In the genomic region with DNA sequence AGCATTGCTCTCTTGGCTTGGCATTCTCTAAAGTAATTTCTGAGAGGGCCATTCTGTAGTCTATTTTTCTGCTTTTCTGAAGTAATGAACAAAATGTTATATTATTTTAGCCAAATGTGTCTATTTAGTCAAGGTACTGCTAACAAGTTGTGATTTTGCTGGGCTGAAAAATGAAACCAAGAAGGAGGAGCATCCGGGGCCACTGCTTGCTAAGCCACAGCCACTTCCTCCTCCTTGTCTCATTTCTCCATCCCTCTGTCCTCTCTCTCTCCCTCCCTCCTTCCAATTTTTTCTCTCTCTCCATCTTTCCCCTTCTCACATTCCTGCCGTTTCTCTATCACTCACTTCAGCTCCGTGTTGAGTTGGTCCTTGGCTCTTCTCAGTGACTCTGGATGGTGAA, we compare ENCODE assay signal across 9 mouse cellular contexts.
"Had no signal": no experiment of that assay in that cellular context is flagged by ENCODE, and none has a peak within 500 bp of the region (broad histone marks: within the 10 kb centered on the region; RNA-seq: fewer than 3 reads in every experiment).

No protein-coding gene starts in this region.

- DNase-seq: kidney, adult 8-10 months; kidney, postnatal 36 days; lung, adult 2 months; lung, postnatal 4 days; midbrain, embryonic 14.5 days; thymus, adult 2 months; thymus, postnatal 25 days had no signal

- ATAC-seq: intestine, postnatal 0 days; lung, postnatal 0 days had no signal
